Mouse (Mus musculus): ENCODE measurements around the gene Tdrd5. TPM values are rescaled to one million over a fixed set of nuclear protein-coding genes. Genes with fewer than 3 reads are reported as not detected.

The Tdrd5 gene
- not detected in 2 replicates for polyA plus RNA-seq (2012; ENCODE audit: insufficient read depth, insufficient read length, low replicate concordance, missing spikeins)

GRCm38 (mm10) chr1:156302911-156303749, at the start of gene Tdrd5:
Tdrd5 (minus strand) TSS chr1:156303664.
- peak within 1 kb of the TSS; percentile 54 for H3K4me3 ChIP-seq (ENCODE audit: insufficient read depth, low read depth, low read length)
- no peak within 1 kb of the TSS for H3K27ac ChIP-seq (ENCODE audit: insufficient read depth, low read depth, low read length)
- WGBS: under 1% methylated on average over 84 of the region's 85 CpGs
- TF ChIP-seq POLR2A (IDR thresholded peaks at IDR 0.05; ENCODE audit: insufficient read depth, low read depth, low read length) (no peak), CTCF (IDR thresholded peaks at IDR 0.05; ENCODE audit: insufficient read depth, low read depth, low read length) (no peak)
- peaks cover 8% of the 10 kb centered on the region; the same call in 1 of the 2 replicates for H3K4me1 ChIP-seq (ENCODE audit: control insufficient read depth, insufficient read depth, low read length)

- TF ChIP-seq CTCF (IDR thresholded peaks at IDR 0.05; ENCODE audit: insufficient read depth, low read depth, low read length) (no peak), POLR2A (IDR thresholded peaks at IDR 0.05; ENCODE audit: insufficient read depth, low read depth, low read length) (no peak)
- WGBS: 90% methylated on average over 2 of the region's 2 CpGs
- H3K4me3 ChIP-seq (ENCODE audit: insufficient read depth, low read depth, low read length): no peak overlapping the region
- no peak overlapping the region for H3K27ac ChIP-seq (ENCODE audit: insufficient read depth, low read depth, low read length)
- no peaks in the 10 kb centered on the region for H3K4me1 ChIP-seq (ENCODE audit: control insufficient read depth, insufficient read depth, low read length)
These were observed 49.0 kb upstream of the Tdrd5 start for GRCm38 (mm10) chr1:156352466-156352865.

- TF ChIP-seq POLR2A (IDR thresholded peaks at IDR 0.05; ENCODE audit: insufficient read depth, low read depth, low read length): no peak
- TF ChIP-seq CTCF (IDR thresholded peaks at IDR 0.05; ENCODE audit: insufficient read depth, low read depth, low read length): no peak
- Histone ChIP-seq H3K27ac (ENCODE audit: insufficient read depth, low read depth, low read length) (no peak overlapping the region), H3K4me3 (ENCODE audit: insufficient read depth, low read depth, low read length) (no peak overlapping the region), H3K4me1 (ENCODE audit: control insufficient read depth, insufficient read depth, low read length) (no peaks in the 10 kb centered on the region)
- 92% methylated on average over 4 of the region's 4 CpGs for WGBS
These were observed 47.0 kb upstream of the Tdrd5 start for GRCm38 (mm10) chr1:156350441-156350840.

GRCm38 (mm10) chr1:156349031-156349430, 45.6 kb upstream of the Tdrd5 start:
- Histone ChIP-seq H3K27ac (ENCODE audit: insufficient read depth, low read depth, low read length) (no peak overlapping the region), H3K4me3 (ENCODE audit: insufficient read depth, low read depth, low read length) (no peak overlapping the region), H3K4me1 (ENCODE audit: control insufficient read depth, insufficient read depth, low read length) (no peaks in the 10 kb centered on the region)
- 83% methylated on average over 4 of the region's 4 CpGs for WGBS
- TF ChIP-seq POLR2A (IDR thresholded peaks at IDR 0.05; ENCODE audit: insufficient read depth, low read depth, low read length) (no peak), CTCF (IDR thresholded peaks at IDR 0.05; ENCODE audit: insufficient read depth, low read depth, low read length) (no peak)

- Histone ChIP-seq H3K27ac (ENCODE audit: insufficient read depth, low read depth, low read length) (no peak overlapping the region), H3K4me1 (ENCODE audit: control insufficient read depth, insufficient read depth, low read length) (no peaks in the 10 kb centered on the region), H3K4me3 (ENCODE audit: insufficient read depth, low read depth, low read length) (no peak overlapping the region)
- TF ChIP-seq CTCF (IDR thresholded peaks at IDR 0.05; ENCODE audit: insufficient read depth, low read depth, low read length) (no peak), POLR2A (IDR thresholded peaks at IDR 0.05; ENCODE audit: insufficient read depth, low read depth, low read length) (no peak)
- WGBS: 97% methylated on average over 4 of the region's 4 CpGs
These were observed 42.2 kb upstream of the Tdrd5 start for GRCm38 (mm10) chr1:156345633-156346032.

- H3K4me1 ChIP-seq (ENCODE audit: control insufficient read depth, insufficient read depth, low read length): no peaks in the 10 kb centered on the region
- WGBS: 74% methylated on average over 4 of the region's 4 CpGs
- no peak for TF ChIP-seq CTCF (IDR thresholded peaks at IDR 0.05; ENCODE audit: insufficient read depth, low read depth, low read length)
- TF ChIP-seq POLR2A (IDR thresholded peaks at IDR 0.05; ENCODE audit: insufficient read depth, low read depth, low read length): no peak
- no peak overlapping the region for H3K27ac ChIP-seq (ENCODE audit: insufficient read depth, low read depth, low read length)
- H3K4me3 ChIP-seq (ENCODE audit: insufficient read depth, low read depth, low read length): no peak overlapping the region
These were observed 41.0 kb upstream of the Tdrd5 start for GRCm38 (mm10) chr1:156344433-156344832.

- H3K27ac ChIP-seq (ENCODE audit: insufficient read depth, low read depth, low read length): no peak overlapping the region
- WGBS: 68% methylated on average over 4 of the region's 4 CpGs
- TF ChIP-seq CTCF (IDR thresholded peaks at IDR 0.05; ENCODE audit: insufficient read depth, low read depth, low read length): no peak
- no peak for TF ChIP-seq POLR2A (IDR thresholded peaks at IDR 0.05; ENCODE audit: insufficient read depth, low read depth, low read length)
- no peak overlapping the region for H3K4me3 ChIP-seq (ENCODE audit: insufficient read depth, low read depth, low read length)
- no peaks in the 10 kb centered on the region for H3K4me1 ChIP-seq (ENCODE audit: control insufficient read depth, insufficient read depth, low read length)
These were observed 37.4 kb upstream of the Tdrd5 start for GRCm38 (mm10) chr1:156340847-156341246.

- 89% methylated on average over 9 of the region's 9 CpGs for WGBS
- Histone ChIP-seq H3K4me1 (ENCODE audit: control insufficient read depth, insufficient read depth, low read length) (no peaks in the 10 kb centered on the region), H3K27ac (ENCODE audit: insufficient read depth, low read depth, low read length) (no peak overlapping the region), H3K4me3 (ENCODE audit: insufficient read depth, low read depth, low read length) (no peak overlapping the region)
- TF ChIP-seq CTCF (IDR thresholded peaks at IDR 0.05; ENCODE audit: insufficient read depth, low read depth, low read length): no peak
- TF ChIP-seq POLR2A (IDR thresholded peaks at IDR 0.05; ENCODE audit: insufficient read depth, low read depth, low read length): no peak
These were observed 19.7 kb upstream of the Tdrd5 start for GRCm38 (mm10) chr1:156323126-156323525.

GRCm38 (mm10) chr1:156310630-156311029, 7.2 kb upstream of the Tdrd5 start, which contains the start of gene Nphs2:
Nphs2 (plus strand) TSS chr1:156310727.
- peaks cover 4% of the 10 kb centered on the region; the same call in 1 of the 2 replicates for H3K4me1 ChIP-seq (ENCODE audit: control insufficient read depth, insufficient read depth, low read length)
- no peak within 1 kb of the TSS; the same call in 1 of the 2 replicates for H3K4me3 ChIP-seq (ENCODE audit: insufficient read depth, low read depth, low read length)
- 12% methylated on average over 29 of the region's 29 CpGs for WGBS
- no peak for TF ChIP-seq CTCF (IDR thresholded peaks at IDR 0.05; ENCODE audit: insufficient read depth, low read depth, low read length)
- TF ChIP-seq POLR2A (IDR thresholded peaks at IDR 0.05; ENCODE audit: insufficient read depth, low read depth, low read length): no peak
- no peak within 1 kb of the TSS for H3K27ac ChIP-seq (ENCODE audit: insufficient read depth, low read depth, low read length)
